Mouse (Mus musculus): ENCODE measurements at regions not wholly inside any gene's neighbourhood (a gene's known extent, or its start where the extent isn't known, plus 50 kb on each side); places are given as distances from the start of the nearest gene placed in this dataset.

GRCm38 (mm10) chr3:70218757-70219360 is 211.4 kb downstream of the Otol1 start:
- Histone ChIP-seq H3K9ac (no peak overlapping the region), H3K4me2 (replicated peaks) (no peak overlapping the region), H3K27me3 (no peaks in the 10 kb centered on the region), H3K36me3 (no peaks in the 10 kb centered on the region), H3K4me1 (0 out of 2 replicates have a peak, but pooled peaks cover 4% of the 10 kb centered on the region), H3K9me3 (replicated peaks) (no peaks in the 10 kb centered on the region), H3K4me3 (no peak overlapping the region), H3K27ac (no peak overlapping the region)
- WGBS: 76% methylated on average over 4 of the region's 4 CpGs
- ATAC-seq (ENCODE audit: low FRiP score): no peak

- ATAC-seq (ENCODE audit: low FRiP score): no peak
- H3K27me3 ChIP-seq: no peaks in the 10 kb centered on the region
- no peak overlapping the region for H3K27ac ChIP-seq
- H3K36me3 ChIP-seq: no peaks in the 10 kb centered on the region
- H3K4me3 ChIP-seq: no peak overlapping the region
- no peak overlapping the region for H3K9ac ChIP-seq
- H3K9me3 ChIP-seq (replicated peaks): no peaks in the 10 kb centered on the region
- H3K4me2 ChIP-seq (replicated peaks): no peak overlapping the region
- 74% methylated on average over 3 of the region's 3 CpGs for WGBS
- no peaks in the 10 kb centered on the region for H3K4me1 ChIP-seq
Measured at GRCm38 (mm10) chr3:70223443-70224065, 216.1 kb downstream of the Otol1 start.

- H3K4me3 ChIP-seq: no peak overlapping the region
- no peaks in the 10 kb centered on the region for H3K9me3 ChIP-seq (replicated peaks)
- H3K27me3 ChIP-seq: no peaks in the 10 kb centered on the region
- WGBS: 92% methylated on average over 6 of the region's 6 CpGs
- H3K27ac ChIP-seq: no peak overlapping the region
- no peaks in the 10 kb centered on the region for H3K4me1 ChIP-seq
- no peak overlapping the region for H3K4me2 ChIP-seq (replicated peaks)
- ATAC-seq (ENCODE audit: low FRiP score): no peak
- H3K9ac ChIP-seq: no peak overlapping the region
- no peaks in the 10 kb centered on the region for H3K36me3 ChIP-seq
Measured at GRCm38 (mm10) chr3:70224846-70225245, 217.4 kb downstream of the Otol1 start.

- Histone ChIP-seq H3K27ac (no peak overlapping the region), H3K9me3 (replicated peaks) (no peaks in the 10 kb centered on the region), H3K27me3 (no peaks in the 10 kb centered on the region), H3K4me2 (replicated peaks) (no peak overlapping the region), H3K4me3 (no peak overlapping the region), H3K36me3 (no peaks in the 10 kb centered on the region), H3K4me1 (no peaks in the 10 kb centered on the region), H3K9ac (no peak overlapping the region)
- 87% methylated on average over 4 of the region's 4 CpGs for WGBS
- peak; percentile 29; the same call in 1 of the 2 replicates for ATAC-seq (ENCODE audit: low FRiP score)
Measured at GRCm38 (mm10) chr3:70227165-70227564, 219.8 kb downstream of the Otol1 start.

GRCm38 (mm10) chr3:70248655-70249054 is 241.2 kb downstream of the Otol1 start:
- no peaks in the 10 kb centered on the region for H3K27me3 ChIP-seq
- no peak; the same call in 1 of the 2 replicates for ATAC-seq (ENCODE audit: low FRiP score)
- no peak overlapping the region for H3K27ac ChIP-seq
- H3K9ac ChIP-seq: no peak overlapping the region
- 45% methylated on average over 3 of the region's 3 CpGs for WGBS
- H3K9me3 ChIP-seq (replicated peaks): no peaks in the 10 kb centered on the region
- no peak overlapping the region for H3K4me2 ChIP-seq (replicated peaks)
- H3K4me1 ChIP-seq: no peaks in the 10 kb centered on the region
- H3K4me3 ChIP-seq: no peak overlapping the region
- H3K36me3 ChIP-seq: no peaks in the 10 kb centered on the region

- Histone ChIP-seq H3K9ac (no peak overlapping the region), H3K4me1 (no peaks in the 10 kb centered on the region), H3K9me3 (replicated peaks) (no peaks in the 10 kb centered on the region), H3K4me2 (replicated peaks) (no peak overlapping the region), H3K4me3 (no peak overlapping the region), H3K27ac (no peak overlapping the region), H3K36me3 (no peaks in the 10 kb centered on the region), H3K27me3 (no peaks in the 10 kb centered on the region)
- no peak for ATAC-seq (ENCODE audit: low FRiP score)
- 81% methylated on average over 4 of the region's 4 CpGs for WGBS
Measured at GRCm38 (mm10) chr3:70249922-70250321, 242.5 kb downstream of the Otol1 start.

GRCm38 (mm10) chr3:70250733-70251132 is 243.3 kb downstream of the Otol1 start:
- Histone ChIP-seq H3K27ac (no peak overlapping the region), H3K36me3 (no peaks in the 10 kb centered on the region), H3K27me3 (no peaks in the 10 kb centered on the region), H3K4me1 (no peaks in the 10 kb centered on the region), H3K9me3 (replicated peaks) (no peaks in the 10 kb centered on the region), H3K9ac (no peak overlapping the region), H3K4me3 (no peak overlapping the region), H3K4me2 (replicated peaks) (no peak overlapping the region)
- ATAC-seq (ENCODE audit: low FRiP score): no peak
- WGBS: 82% methylated on average over 7 of the region's 7 CpGs

GRCm38 (mm10) chr3:70263318-70263717 is 255.9 kb downstream of the Otol1 start:
- Histone ChIP-seq H3K4me1 (peaks cover 2% of the 10 kb centered on the region; the same call in 1 of the 2 replicates), H3K4me2 (replicated peaks) (no peak overlapping the region), H3K9ac (no peak overlapping the region), H3K27me3 (no peaks in the 10 kb centered on the region), H3K27ac (no peak overlapping the region), H3K9me3 (replicated peaks) (no peaks in the 10 kb centered on the region), H3K36me3 (no peaks in the 10 kb centered on the region), H3K4me3 (no peak overlapping the region)
- no peak for ATAC-seq (ENCODE audit: low FRiP score)
- WGBS: 44% methylated on average over 3 of the region's 3 CpGs

GRCm38 (mm10) chr3:70288590-70289388 is 281.4 kb downstream of the Otol1 start:
- no peak overlapping the region for H3K4me3 ChIP-seq
- ATAC-seq (ENCODE audit: low FRiP score): no peak
- peaks cover 3% of the 10 kb centered on the region for H3K4me1 ChIP-seq
- no peaks in the 10 kb centered on the region for H3K36me3 ChIP-seq
- H3K27me3 ChIP-seq: no peaks in the 10 kb centered on the region
- H3K9ac ChIP-seq: no peak overlapping the region
- WGBS: 57% methylated on average over 7 of the region's 7 CpGs
- H3K9me3 ChIP-seq (replicated peaks): no peaks in the 10 kb centered on the region
- no peak overlapping the region for H3K4me2 ChIP-seq (replicated peaks)
- H3K27ac ChIP-seq: no peak overlapping the region

- no peak for ATAC-seq (ENCODE audit: low FRiP score)
- H3K27me3 ChIP-seq: no peaks in the 10 kb centered on the region
- H3K4me3 ChIP-seq: no peak overlapping the region
- no peaks in the 10 kb centered on the region for H3K36me3 ChIP-seq
- H3K9ac ChIP-seq: no peak overlapping the region
- no peaks in the 10 kb centered on the region for H3K9me3 ChIP-seq (replicated peaks)
- WGBS: 94% methylated on average over 1 of the region's 1 CpGs
- no peak overlapping the region for H3K27ac ChIP-seq
- no peaks in the 10 kb centered on the region for H3K4me1 ChIP-seq
- H3K4me2 ChIP-seq (replicated peaks): no peak overlapping the region
Measured at GRCm38 (mm10) chr3:70307556-70307955, 300.1 kb downstream of the Otol1 start.

- Histone ChIP-seq H3K36me3 (no peaks in the 10 kb centered on the region), H3K4me1 (no peaks in the 10 kb centered on the region), H3K27me3 (no peaks in the 10 kb centered on the region), H3K4me3 (no peak overlapping the region), H3K9me3 (replicated peaks) (no peaks in the 10 kb centered on the region), H3K27ac (no peak overlapping the region), H3K4me2 (replicated peaks) (no peak overlapping the region), H3K9ac (no peak overlapping the region)
- no peak for ATAC-seq (ENCODE audit: low FRiP score)
- 82% methylated on average over 3 of the region's 3 CpGs for WGBS
Measured at GRCm38 (mm10) chr3:70308061-70308461, 300.6 kb downstream of the Otol1 start.

- ATAC-seq (ENCODE audit: low FRiP score): no peak
- 89% methylated on average over 4 of the region's 4 CpGs for WGBS
Measured at GRCm38 (mm10) chr3:70309304-70309703, 301.9 kb downstream of the Otol1 start.

More at GRCm38 (mm10) chr3:70309304-70309703, 301.9 kb downstream of the Otol1 start:
- Histone ChIP-seq H3K4me2 (replicated peaks) (no peak overlapping the region), H3K4me1 (no peaks in the 10 kb centered on the region), H3K27ac (no peak overlapping the region), H3K9ac (no peak overlapping the region), H3K36me3 (no peaks in the 10 kb centered on the region), H3K4me3 (no peak overlapping the region), H3K27me3 (no peaks in the 10 kb centered on the region), H3K9me3 (replicated peaks) (no peaks in the 10 kb centered on the region)

Data from hindbrain, embryonic 12.5 days (tissue).